Mouse (Mus musculus): ENCODE measurements at regions not wholly inside any gene's neighbourhood (a gene's known extent, or its start where the extent isn't known, plus 50 kb on each side); places are given as distances from the start of the nearest gene placed in this dataset.

- no peaks in the 10 kb centered on the region for H3K9me3 ChIP-seq (replicated peaks)
- H3K27ac ChIP-seq (replicated peaks) = no peak overlapping the region
- no peak for ATAC-seq (ENCODE audit: insufficient read depth)
- no peak overlapping the region for H3K4me3 ChIP-seq (replicated peaks)
- H3K4me2 ChIP-seq = no peak overlapping the region
- no peaks in the 10 kb centered on the region for H3K36me3 ChIP-seq (replicated peaks)
- H3K27me3 ChIP-seq = no peaks in the 10 kb centered on the region
- H3K4me1 ChIP-seq (replicated peaks) = no peaks in the 10 kb centered on the region
- WGBS (ENCODE audit: insufficient replicate concordance) = 50% methylated on average over 6 of the region's 6 CpGs
- H3K9ac ChIP-seq = no peak overlapping the region
Measured at GRCm38 (mm10) chr4:87665149-87665548, 368.0 kb downstream of the Mllt3 start.

- 51% methylated on average over 2 of the region's 2 CpGs for WGBS (ENCODE audit: insufficient replicate concordance)
- H3K4me3 ChIP-seq (replicated peaks) = no peak overlapping the region
- no peaks in the 10 kb centered on the region for H3K9me3 ChIP-seq (replicated peaks)
- H3K9ac ChIP-seq = no peak overlapping the region
- ATAC-seq (ENCODE audit: insufficient read depth) = no peak
- no peaks in the 10 kb centered on the region for H3K4me1 ChIP-seq (replicated peaks)
- no peak overlapping the region for H3K4me2 ChIP-seq
- no peaks in the 10 kb centered on the region for H3K36me3 ChIP-seq (replicated peaks)
- no peaks in the 10 kb centered on the region for H3K27me3 ChIP-seq
- H3K27ac ChIP-seq (replicated peaks) = no peak overlapping the region
Measured at GRCm38 (mm10) chr4:87662876-87663275, 370.3 kb downstream of the Mllt3 start.

GRCm38 (mm10) chr4:87658316-87658715 lies 374.8 kb downstream of the Mllt3 start:
- H3K36me3 ChIP-seq (replicated peaks) = no peaks in the 10 kb centered on the region
- no peak overlapping the region for H3K4me3 ChIP-seq (replicated peaks)
- H3K9me3 ChIP-seq (replicated peaks) = no peaks in the 10 kb centered on the region
- no peak for ATAC-seq (ENCODE audit: insufficient read depth)
- H3K4me1 ChIP-seq (replicated peaks) = no peaks in the 10 kb centered on the region
- no peak overlapping the region for H3K4me2 ChIP-seq
- no peaks in the 10 kb centered on the region for H3K27me3 ChIP-seq
- H3K27ac ChIP-seq (replicated peaks) = no peak overlapping the region
- 35% methylated on average over 4 of the region's 4 CpGs for WGBS (ENCODE audit: insufficient replicate concordance)
- no peak overlapping the region for H3K9ac ChIP-seq

GRCm38 (mm10) chr4:87657855-87658254 lies 375.3 kb downstream of the Mllt3 start:
- no peak overlapping the region for H3K9ac ChIP-seq

GRCm38 (mm10) chr4:87653440-87654165 lies 379.6 kb downstream of the Mllt3 start:
- WGBS (ENCODE audit: insufficient replicate concordance) = 31% methylated on average over 5 of the region's 5 CpGs
- H3K27me3 ChIP-seq = no peaks in the 10 kb centered on the region
- H3K4me3 ChIP-seq (replicated peaks) = no peak overlapping the region
- H3K36me3 ChIP-seq (replicated peaks) = no peaks in the 10 kb centered on the region
- no peak overlapping the region for H3K27ac ChIP-seq (replicated peaks)
- H3K4me2 ChIP-seq = no peak overlapping the region
- no peak overlapping the region for H3K9ac ChIP-seq
- no peak for ATAC-seq (ENCODE audit: insufficient read depth)
- no peaks in the 10 kb centered on the region for H3K9me3 ChIP-seq (replicated peaks)
- H3K4me1 ChIP-seq (replicated peaks) = no peaks in the 10 kb centered on the region

More at GRCm38 (mm10) chr4:87657855-87658254, 375.3 kb downstream of the Mllt3 start:
- no peaks in the 10 kb centered on the region for H3K9me3 ChIP-seq (replicated peaks)
- no peak overlapping the region for H3K4me2 ChIP-seq
- H3K4me3 ChIP-seq (replicated peaks) = no peak overlapping the region
- no peak overlapping the region for H3K27ac ChIP-seq (replicated peaks)
- no peaks in the 10 kb centered on the region for H3K36me3 ChIP-seq (replicated peaks)
- 41% methylated on average over 2 of the region's 2 CpGs for WGBS (ENCODE audit: insufficient replicate concordance)
- H3K27me3 ChIP-seq = no peaks in the 10 kb centered on the region
- no peaks in the 10 kb centered on the region for H3K4me1 ChIP-seq (replicated peaks)
- no peak for ATAC-seq (ENCODE audit: insufficient read depth)

GRCm38 (mm10) chr4:87652314-87652934 lies 380.7 kb downstream of the Mllt3 start:
- no peak overlapping the region for H3K9ac ChIP-seq
- H3K4me1 ChIP-seq (replicated peaks) = no peaks in the 10 kb centered on the region
- no peaks in the 10 kb centered on the region for H3K9me3 ChIP-seq (replicated peaks)
- H3K27me3 ChIP-seq = no peaks in the 10 kb centered on the region
- H3K27ac ChIP-seq (replicated peaks) = no peak overlapping the region
- H3K36me3 ChIP-seq (replicated peaks) = no peaks in the 10 kb centered on the region
- H3K4me3 ChIP-seq (replicated peaks) = no peak overlapping the region
- no peak overlapping the region for H3K4me2 ChIP-seq
- ATAC-seq (ENCODE audit: insufficient read depth) = no peak
- WGBS (ENCODE audit: insufficient replicate concordance) = 50% methylated on average over 8 of the region's 8 CpGs

GRCm38 (mm10) chr4:87651275-87651674 lies 381.9 kb downstream of the Mllt3 start:
- Histone ChIP-seq H3K4me3 (replicated peaks) (no peak overlapping the region), H3K9ac (no peak overlapping the region), H3K4me2 (no peak overlapping the region), H3K27me3 (no peaks in the 10 kb centered on the region), H3K9me3 (replicated peaks) (no peaks in the 10 kb centered on the region), H3K36me3 (replicated peaks) (no peaks in the 10 kb centered on the region), H3K4me1 (replicated peaks) (no peaks in the 10 kb centered on the region), H3K27ac (replicated peaks) (no peak overlapping the region)
- no peak for ATAC-seq (ENCODE audit: insufficient read depth)
- WGBS (ENCODE audit: insufficient replicate concordance) = 54% methylated on average over 3 of the region's 3 CpGs

GRCm38 (mm10) chr4:87650837-87651236 lies 382.3 kb downstream of the Mllt3 start:
- WGBS (ENCODE audit: insufficient replicate concordance) = 53% methylated on average over 6 of the region's 6 CpGs
- H3K4me2 ChIP-seq = no peak overlapping the region
- H3K4me3 ChIP-seq (replicated peaks) = no peak overlapping the region
- no peak for ATAC-seq (ENCODE audit: insufficient read depth)
- no peak overlapping the region for H3K27ac ChIP-seq (replicated peaks)
- H3K9ac ChIP-seq = no peak overlapping the region
- H3K4me1 ChIP-seq (replicated peaks) = no peaks in the 10 kb centered on the region
- no peaks in the 10 kb centered on the region for H3K36me3 ChIP-seq (replicated peaks)
- H3K27me3 ChIP-seq = no peaks in the 10 kb centered on the region
- H3K9me3 ChIP-seq (replicated peaks) = no peaks in the 10 kb centered on the region

GRCm38 (mm10) chr4:87650393-87650792 lies 382.8 kb downstream of the Mllt3 start:
- no peak overlapping the region for H3K4me3 ChIP-seq (replicated peaks)
- H3K9me3 ChIP-seq (replicated peaks) = no peaks in the 10 kb centered on the region
- H3K4me2 ChIP-seq = no peak overlapping the region
- no peaks in the 10 kb centered on the region for H3K36me3 ChIP-seq (replicated peaks)
- no peaks in the 10 kb centered on the region for H3K27me3 ChIP-seq
- no peak overlapping the region for H3K9ac ChIP-seq
- WGBS (ENCODE audit: insufficient replicate concordance) = 56% methylated on average over 3 of the region's 3 CpGs
- no peak overlapping the region for H3K27ac ChIP-seq (replicated peaks)
- H3K4me1 ChIP-seq (replicated peaks) = no peaks in the 10 kb centered on the region
- no peak for ATAC-seq (ENCODE audit: insufficient read depth)

- no peak overlapping the region for H3K4me2 ChIP-seq
Measured at GRCm38 (mm10) chr4:87648919-87649318, 384.2 kb downstream of the Mllt3 start.

GRCm38 (mm10) chr4:87647932-87648911 lies 384.9 kb downstream of the Mllt3 start:
- WGBS (ENCODE audit: insufficient replicate concordance) = 25% methylated on average over 26 of the region's 26 CpGs
- ATAC-seq (ENCODE audit: insufficient read depth) = no peak
- Histone ChIP-seq H3K27me3 (no peaks in the 10 kb centered on the region), H3K36me3 (replicated peaks) (no peaks in the 10 kb centered on the region), H3K4me2 (peak overlapping the region; percentile 29), H3K4me1 (replicated peaks) (no peaks in the 10 kb centered on the region), H3K27ac (replicated peaks) (no peak overlapping the region), H3K4me3 (replicated peaks) (0 out of 2 replicates have a peak overlapping the region, but pooled peaks have one; percentile 7), H3K9ac (no peak overlapping the region), H3K9me3 (replicated peaks) (no peaks in the 10 kb centered on the region)

More at GRCm38 (mm10) chr4:87648919-87649318, 384.2 kb downstream of the Mllt3 start:
- no peak for ATAC-seq (ENCODE audit: insufficient read depth)
- no peak overlapping the region for H3K9ac ChIP-seq
- H3K4me3 ChIP-seq (replicated peaks) = no peak overlapping the region
- H3K4me1 ChIP-seq (replicated peaks) = no peaks in the 10 kb centered on the region
- no peaks in the 10 kb centered on the region for H3K27me3 ChIP-seq
- H3K9me3 ChIP-seq (replicated peaks) = no peaks in the 10 kb centered on the region
- H3K36me3 ChIP-seq (replicated peaks) = no peaks in the 10 kb centered on the region
- H3K27ac ChIP-seq (replicated peaks) = no peak overlapping the region
